Mouse (Mus musculus) embryonic facial prominence, embryonic 13.5 days (tissue): ENCODE measurements around the gene Crtac1. TPM values are rescaled to one million over a fixed set of nuclear protein-coding genes. Genes with fewer than 3 reads are reported as not detected.

Source experiments
- ATAC-seq: fragments of 200-750 bp; cut with Nextera tagmentation; 2 replicates; pipeline ENCODE4 v1.8.0; 2017; ENCODE audit warnings: low read depth; ENCODE audit not compliant: insufficient number of reproducible peaks, insufficient read depth, low FRiP score, low TSS enrichment
- H3K27ac ChIP-seq: fragments of 300-500 bp; sonication (generic); 2 replicates; pipeline ENCODE4 v1.5.1; 2015; ENCODE audit warnings: moderate library complexity, mild to moderate bottlenecking, inconsistent platforms
- H3K27me3 ChIP-seq: fragments of 300-500 bp; sonication (generic); 2 replicates; pipeline ENCODE4 v1.6.1; 2015; ENCODE audit warnings: mild to moderate bottlenecking, inconsistent platforms
- H3K36me3 ChIP-seq: fragments of 300-500 bp; sonication (generic); 2 replicates; pipeline ENCODE4 v1.6.1; 2015; ENCODE audit warnings: mild to moderate bottlenecking, inconsistent platforms
- H3K4me1 ChIP-seq: fragments of 300-500 bp; sonication (generic); 2 replicates; pipeline ENCODE4 v1.6.1; 2015; ENCODE audit warnings: inconsistent platforms
- H3K4me2 ChIP-seq: fragments of 300-500 bp; sonication (generic); 2 replicates; pipeline ENCODE4 v1.6.1; 2015; ENCODE audit warnings: moderate library complexity, mild to moderate bottlenecking, inconsistent platforms
- H3K4me3 ChIP-seq: fragments of 300-500 bp; sonication (generic); 2 replicates; pipeline ENCODE4 v1.5.1; 2015; ENCODE audit warnings: mild to moderate bottlenecking, inconsistent platforms
- H3K9ac ChIP-seq: fragments of 300-500 bp; sonication (generic); 2 replicates; pipeline ENCODE4 v1.6.1; 2015; ENCODE audit warnings: mild to moderate bottlenecking, inconsistent platforms
- H3K9me3 ChIP-seq: fragments of 300-500 bp; sonication (generic); 2 replicates; pipeline ENCODE4 v1.6.1; 2016; ENCODE audit warnings: inconsistent platforms
- WGBS: fragments of 180-500 bp; shearing (Covaris S2); methylation state at CpG from one replicate; pipeline ENCODE4 v1.1.7; 2015; ENCODE audit warnings: mixed read lengths; 5-methylcytosine and 5-hydroxymethylcytosine counted together
- polyA plus RNA-seq: library from polyadenylated mRNA; unstranded; fragments of >200 nt; fragmentation: Nextera tagmentation; extraction: Ambion mirVana; gene quantifications from 2 replicates; pipeline ENCODE4 v1.2.1, GENCODE M21; 2015

The Crtac1 gene
- polyA plus RNA-seq, 1 experiment from 2014 or later: 9.9 TPM

GRCm38 (mm10) chr19:42443887-42444409 is 12.4 kb upstream of the Crtac1 start:
- 0 out of 2 replicates have a peak, but pooled peaks cover 6% of the 10 kb centered on the region for H3K27me3 ChIP-seq
- 10% methylated on average over 3 of the region's 3 CpGs for WGBS
- H3K9me3 ChIP-seq: no peaks in the 10 kb centered on the region
- H3K9ac ChIP-seq: no peak overlapping the region
- ATAC-seq: no peak
- no peak overlapping the region for H3K4me2 ChIP-seq
- no peak overlapping the region for H3K4me3 ChIP-seq
- H3K27ac ChIP-seq: no peak overlapping the region
- no peaks in the 10 kb centered on the region for H3K36me3 ChIP-seq
- H3K4me1 ChIP-seq: peaks cover 13% of the 10 kb centered on the region; the same call in 1 of the 2 replicates

GRCm38 (mm10) chr19:42443266-42443665 is 11.7 kb upstream of the Crtac1 start:
- Histone ChIP-seq H3K4me1 (peaks cover 13% of the 10 kb centered on the region; the same call in 1 of the 2 replicates), H3K9me3 (no peaks in the 10 kb centered on the region), H3K36me3 (no peaks in the 10 kb centered on the region), H3K27me3 (0 out of 2 replicates have a peak, but pooled peaks cover 6% of the 10 kb centered on the region), H3K4me2 (no peak overlapping the region), H3K9ac (no peak overlapping the region), H3K27ac (no peak overlapping the region), H3K4me3 (no peak overlapping the region)
- no peak for ATAC-seq
- WGBS: 74% methylated on average over 4 of the region's 4 CpGs

- Histone ChIP-seq H3K27ac (no peak overlapping the region), H3K4me1 (peaks cover 14% of the 10 kb centered on the region; the same call in 1 of the 2 replicates), H3K9ac (no peak overlapping the region), H3K36me3 (no peaks in the 10 kb centered on the region), H3K4me3 (no peak overlapping the region), H3K4me2 (no peak overlapping the region), H3K9me3 (no peaks in the 10 kb centered on the region), H3K27me3 (0 out of 2 replicates have a peak, but pooled peaks cover 6% of the 10 kb centered on the region)
- no peak for ATAC-seq
- 14% methylated on average over 8 of the region's 8 CpGs for WGBS
Observed at GRCm38 (mm10) chr19:42442246-42443197, 10.9 kb upstream of the Crtac1 start.

- H3K36me3 ChIP-seq: no peaks in the 10 kb centered on the region
- 32% methylated on average over 3 of the region's 3 CpGs for WGBS
- peaks cover 16% of the 10 kb centered on the region; the same call in 1 of the 2 replicates for H3K4me1 ChIP-seq
- no peak overlapping the region for H3K9ac ChIP-seq
- H3K4me3 ChIP-seq: no peak overlapping the region
- H3K27ac ChIP-seq: no peak overlapping the region
- peaks cover 12% of the 10 kb centered on the region for H3K27me3 ChIP-seq
- no peaks in the 10 kb centered on the region for H3K9me3 ChIP-seq
- no peak for ATAC-seq
- no peak overlapping the region for H3K4me2 ChIP-seq
Observed at GRCm38 (mm10) chr19:42440089-42440488, 8.5 kb upstream of the Crtac1 start.

GRCm38 (mm10) chr19:42439353-42439752 is 7.8 kb upstream of the Crtac1 start:
- WGBS: 72% methylated on average over 9 of the region's 9 CpGs
- ATAC-seq: no peak
- H3K9me3 ChIP-seq: no peaks in the 10 kb centered on the region

GRCm38 (mm10) chr19:42435621-42436020 is 4.0 kb upstream of the Crtac1 start:
- ATAC-seq: no peak
- no peak overlapping the region for H3K9ac ChIP-seq
- peaks cover 17% of the 10 kb centered on the region for H3K4me1 ChIP-seq
- no peaks in the 10 kb centered on the region for H3K36me3 ChIP-seq
- 38% methylated on average over 4 of the region's 4 CpGs for WGBS
- H3K27me3 ChIP-seq: peaks cover 51% of the 10 kb centered on the region
- H3K4me2 ChIP-seq: no peak overlapping the region
- H3K4me3 ChIP-seq: no peak overlapping the region
- no peak overlapping the region for H3K27ac ChIP-seq
- no peaks in the 10 kb centered on the region for H3K9me3 ChIP-seq

More at GRCm38 (mm10) chr19:42439353-42439752, 7.8 kb upstream of the Crtac1 start:
- peaks cover 20% of the 10 kb centered on the region for H3K27me3 ChIP-seq
- H3K4me1 ChIP-seq: peaks cover 12% of the 10 kb centered on the region; the same call in 1 of the 2 replicates
- no peak overlapping the region for H3K4me2 ChIP-seq
- no peak overlapping the region for H3K4me3 ChIP-seq
- no peak overlapping the region for H3K9ac ChIP-seq
- no peak overlapping the region for H3K27ac ChIP-seq
- H3K36me3 ChIP-seq: no peaks in the 10 kb centered on the region

- peak overlapping the region; percentile 70; the same call in 1 of the 2 replicates for H3K9ac ChIP-seq
- peak overlapping the region; percentile 88 for H3K4me2 ChIP-seq
- peaks cover 18% of the 10 kb centered on the region for H3K4me1 ChIP-seq
- WGBS: 44% methylated on average over 8 of the region's 8 CpGs
- ATAC-seq: no peak
- peaks cover 68% of the 10 kb centered on the region for H3K27me3 ChIP-seq
- H3K36me3 ChIP-seq: no peaks in the 10 kb centered on the region
- no peaks in the 10 kb centered on the region for H3K9me3 ChIP-seq
- peak overlapping the region; percentile 57 for H3K4me3 ChIP-seq
- no peak overlapping the region for H3K27ac ChIP-seq
Observed at GRCm38 (mm10) chr19:42432761-42433160, 1.2 kb upstream of the Crtac1 start.

- Histone ChIP-seq H3K27me3 (peaks cover 68% of the 10 kb centered on the region), H3K9ac (peak overlapping the region; percentile 70), H3K36me3 (no peaks in the 10 kb centered on the region), H3K4me1 (peaks cover 14% of the 10 kb centered on the region), H3K4me2 (peak overlapping the region; percentile 88), H3K9me3 (no peaks in the 10 kb centered on the region), H3K27ac (no peak overlapping the region), H3K4me3 (peak overlapping the region; percentile 57)
- WGBS: 0% methylated on average over 28 of the region's 44 CpGs
- no peak for ATAC-seq
Observed at GRCm38 (mm10) chr19:42432191-42432590, 608 bp upstream of the Crtac1 start.

GRCm38 (mm10) chr19:42430981-42431380 is 602 bp downstream of the Crtac1 start:
- Histone ChIP-seq H3K9ac (peak overlapping the region; percentile 70), H3K27ac (no peak overlapping the region), H3K4me3 (peak overlapping the region; percentile 57), H3K4me1 (peaks cover 24% of the 10 kb centered on the region), H3K36me3 (no peaks in the 10 kb centered on the region), H3K9me3 (no peaks in the 10 kb centered on the region), H3K27me3 (peaks cover 68% of the 10 kb centered on the region), H3K4me2 (peak overlapping the region; percentile 88)
- 2% methylated on average over 19 of the region's 19 CpGs for WGBS
- ATAC-seq: no peak

- no peak for ATAC-seq
- peaks cover 59% of the 10 kb centered on the region for H3K27me3 ChIP-seq
- no peak overlapping the region for H3K9ac ChIP-seq
- H3K36me3 ChIP-seq: no peaks in the 10 kb centered on the region
- 16% methylated on average over 3 of the region's 3 CpGs for WGBS
- H3K4me3 ChIP-seq: no peak overlapping the region
- H3K9me3 ChIP-seq: no peaks in the 10 kb centered on the region
- no peak overlapping the region for H3K27ac ChIP-seq
- H3K4me2 ChIP-seq: no peak overlapping the region
- H3K4me1 ChIP-seq: peaks cover 29% of the 10 kb centered on the region
Observed at GRCm38 (mm10) chr19:42429410-42429809, 2.2 kb downstream of the Crtac1 start.

- Histone ChIP-seq H3K27ac (no peak overlapping the region), H3K27me3 (peaks cover 20% of the 10 kb centered on the region), H3K4me2 (no peak overlapping the region), H3K9me3 (no peaks in the 10 kb centered on the region), H3K4me1 (peaks cover 16% of the 10 kb centered on the region), H3K9ac (no peak overlapping the region), H3K36me3 (no peaks in the 10 kb centered on the region), H3K4me3 (no peak overlapping the region)
- no peak for ATAC-seq
- 4% methylated on average over 3 of the region's 3 CpGs for WGBS
Observed at GRCm38 (mm10) chr19:42425208-42425607, 6.4 kb downstream of the Crtac1 start.
